Mouse (Mus musculus) natural killer cell, adult 2 months (primary cell): ENCODE measurements around the gene Kansl1.
A peak's percentile ranks its signal among the peaks of the same experiment; 100 is the strongest.

Experiments used
- DNase-seq, 2 experiments: peaks; one replicate each; pipeline ENCODE4 v3.0.0; 2022; ENCODE audit warnings: low spot score in 2 of 2

Gene Kansl1

DNA sequence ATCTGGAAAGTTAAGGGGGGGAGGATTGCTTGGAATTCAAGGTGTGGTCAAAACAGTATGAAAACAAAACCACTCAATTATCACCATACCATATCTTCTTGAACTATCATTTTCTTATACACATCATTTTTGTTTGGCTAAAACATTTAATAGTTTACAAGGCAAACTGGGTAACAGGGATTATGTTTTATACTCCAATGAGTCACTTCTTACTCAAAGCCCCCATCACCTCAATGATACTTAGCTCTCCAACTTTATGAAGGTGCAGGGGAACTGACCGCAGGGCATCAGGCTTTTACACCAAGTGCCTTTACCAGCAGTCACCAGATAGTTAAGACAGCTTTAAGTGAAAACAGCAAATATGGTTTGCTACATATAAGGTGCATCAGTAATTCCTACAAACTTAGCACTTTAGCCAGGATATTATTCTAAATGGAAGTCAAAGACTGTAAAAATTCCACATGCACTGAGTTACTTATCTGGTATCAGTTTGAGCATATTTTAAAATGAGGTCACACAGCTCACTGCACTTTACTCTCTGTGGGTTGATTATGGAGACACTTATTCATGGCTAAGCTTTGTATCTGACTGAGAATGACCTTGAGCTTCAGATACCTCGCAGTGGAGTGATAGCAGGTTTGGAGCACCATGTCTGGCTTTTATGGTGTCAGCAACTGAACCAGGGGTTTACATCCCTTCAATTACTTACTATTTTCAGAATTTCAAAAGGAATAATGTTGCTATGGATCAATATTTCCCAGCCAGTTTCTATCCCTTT, 104.6 kb downstream of the Kansl1 start:
- DNase-seq, result no peak

DNA sequence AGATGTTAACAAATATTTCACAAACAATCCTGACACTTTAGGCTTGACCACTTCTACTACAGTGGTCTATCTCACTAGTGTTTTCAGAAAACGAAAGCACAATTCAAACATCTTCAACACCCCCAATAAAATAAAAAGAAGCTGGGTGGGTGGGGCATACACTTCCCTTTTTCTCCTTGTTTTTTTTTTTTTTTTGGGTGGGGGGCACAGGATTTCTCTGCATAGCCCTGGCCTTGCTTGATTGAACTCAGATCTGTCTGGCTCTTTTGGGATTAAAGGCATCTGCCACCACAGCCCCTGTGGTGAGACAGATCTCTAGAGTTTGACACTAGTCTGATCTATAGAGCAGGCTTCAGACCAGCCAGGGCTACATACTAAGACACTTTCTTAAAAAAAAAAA, 106.0 kb downstream of the Kansl1 start:
- no peak for DNase-seq

DNA sequence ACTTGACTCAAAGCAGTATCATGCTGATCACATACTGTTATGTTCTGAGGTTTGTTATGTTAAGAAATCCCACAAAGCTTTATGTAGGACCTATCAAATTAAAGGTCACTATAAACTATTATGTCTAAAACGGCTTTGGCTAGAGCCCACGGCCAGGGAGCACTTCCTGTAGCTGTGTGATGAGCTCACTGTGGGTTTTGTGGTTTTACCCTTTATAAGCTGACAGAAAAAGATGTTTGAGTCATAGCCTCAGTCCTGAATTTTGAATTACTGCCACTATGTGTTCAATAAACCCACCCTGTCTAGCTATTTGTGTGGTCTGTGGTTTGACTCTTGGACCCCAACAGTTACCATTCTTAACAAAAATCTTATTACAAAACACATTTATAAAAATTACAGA, 106.9 kb downstream of the Kansl1 start:
- DNase-seq, result peak; percentile 71 to 85

DNA sequence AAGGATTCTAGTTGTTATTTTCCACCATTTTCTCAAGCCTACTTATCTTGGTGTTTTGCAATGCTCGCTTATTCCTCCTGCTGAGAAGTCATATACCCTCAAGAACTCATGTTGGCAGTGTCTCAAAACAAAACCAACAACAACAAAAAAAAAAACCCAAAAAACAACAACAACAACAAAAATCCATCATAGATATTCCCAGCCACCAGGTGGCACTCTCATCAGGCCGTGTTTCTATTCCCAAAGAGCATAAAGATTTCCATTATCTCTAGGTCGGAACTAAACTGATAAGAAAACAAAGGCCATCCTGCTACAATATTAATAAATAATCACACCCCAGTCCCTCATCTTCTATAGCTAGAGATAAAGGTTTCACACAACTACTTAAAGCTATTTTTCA, 121.7 kb downstream of the Kansl1 start:
- no peak for DNase-seq

- DNase-seq, result no peak
These were observed 133.7 kb downstream of the Kansl1 start for GRCm38 (mm10) chr11:104334946-104335345.

DNA sequence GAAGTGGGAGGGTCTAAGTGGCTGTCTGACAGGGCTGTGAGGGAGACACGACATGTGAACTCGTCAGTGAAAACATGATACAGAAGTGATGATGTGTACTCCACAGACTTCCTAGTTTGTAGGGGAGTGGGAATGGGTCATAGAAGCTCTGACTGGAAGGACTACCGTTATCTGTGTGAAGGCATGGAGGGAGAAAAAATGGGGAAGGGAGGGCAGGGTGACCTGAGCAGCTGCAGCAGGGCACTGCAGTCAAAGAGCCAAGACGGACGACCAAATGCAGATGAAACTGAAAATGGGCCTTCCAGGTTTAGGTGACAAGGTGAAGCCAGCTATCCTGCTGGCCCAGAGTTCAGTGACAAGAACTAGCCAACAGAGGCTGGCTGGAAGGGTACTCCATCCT, 134.5 kb downstream of the Kansl1 start:
- DNase-seq, result no peak

GRCm38 (mm10) chr11:104332105-104332504, 136.6 kb downstream of the Kansl1 start:
- no peak for DNase-seq

DNA sequence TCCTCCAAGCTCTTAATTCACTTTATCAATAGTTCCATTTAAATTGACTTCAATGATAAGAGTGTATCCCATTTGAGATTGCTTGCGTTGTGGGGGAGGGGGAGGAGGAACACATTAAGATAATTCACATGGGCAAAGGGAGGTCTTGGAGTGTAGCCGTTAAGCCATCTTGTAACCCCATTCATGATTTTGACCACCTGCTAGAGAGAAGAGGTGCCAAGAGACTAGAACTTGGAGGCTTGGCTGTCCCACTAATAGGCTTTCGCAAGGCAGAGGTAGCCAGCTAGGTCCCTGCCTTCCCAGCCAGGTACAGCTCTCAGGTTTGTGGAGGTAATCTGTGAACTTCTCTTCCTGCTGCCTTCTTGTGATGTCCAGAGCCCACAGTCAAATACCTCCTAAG, 137.5 kb downstream of the Kansl1 start:
- DNase-seq, result no peak

- DNase-seq, result no peak
These were observed 138.5 kb downstream of the Kansl1 start for GRCm38 (mm10) chr11:104330151-104330550.

GRCm38 (mm10) chr11:104329185-104329926, 139.3 kb downstream of the Kansl1 start:
- no peak for DNase-seq

DNA sequence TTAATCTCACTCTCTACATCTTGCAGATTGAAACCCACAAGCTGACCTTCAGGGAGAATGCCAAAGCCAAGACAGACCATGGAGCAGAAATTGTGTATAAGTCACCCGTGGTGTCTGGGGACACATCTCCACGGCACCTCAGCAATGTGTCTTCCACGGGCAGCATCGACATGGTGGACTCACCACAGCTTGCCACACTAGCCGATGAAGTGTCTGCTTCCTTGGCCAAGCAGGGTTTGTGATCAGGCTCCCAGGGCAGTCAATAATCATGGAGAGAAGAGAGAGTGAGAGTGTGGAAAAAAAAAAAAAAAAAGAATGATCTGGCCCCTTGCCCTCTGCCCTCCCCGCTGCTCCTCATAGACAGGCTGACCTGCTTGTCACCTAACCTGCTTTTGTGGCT, 140.7 kb downstream of the Kansl1 start:
- DNase-seq, result no peak

GRCm38 (mm10) chr11:104327462-104327861, 141.2 kb downstream of the Kansl1 start:
- no peak for DNase-seq

DNA sequence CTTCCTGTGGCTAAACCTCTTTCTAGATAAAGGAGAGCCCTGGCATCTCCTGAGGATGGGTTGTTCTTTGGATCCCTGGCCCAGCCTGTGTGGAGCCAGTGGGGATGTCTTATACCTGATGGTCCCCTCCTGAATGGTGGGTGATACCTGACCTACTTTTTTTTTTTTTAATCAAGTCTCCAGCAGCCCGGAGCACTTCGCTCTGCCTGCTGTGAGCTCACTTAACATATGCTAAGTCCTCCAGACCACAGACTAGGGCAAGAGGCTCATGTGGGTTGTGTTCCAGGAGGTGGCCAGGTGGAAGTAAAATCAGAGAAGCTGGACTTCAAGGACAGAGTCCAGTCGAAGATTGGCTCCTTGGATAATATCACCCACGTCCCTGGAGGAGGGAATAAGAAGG, 146.5 kb downstream of the Kansl1 start:
- DNase-seq, result no peak

- DNase-seq, result no peak
These were observed 148.2 kb downstream of the Kansl1 start for GRCm38 (mm10) chr11:104320511-104320910.

DNA sequence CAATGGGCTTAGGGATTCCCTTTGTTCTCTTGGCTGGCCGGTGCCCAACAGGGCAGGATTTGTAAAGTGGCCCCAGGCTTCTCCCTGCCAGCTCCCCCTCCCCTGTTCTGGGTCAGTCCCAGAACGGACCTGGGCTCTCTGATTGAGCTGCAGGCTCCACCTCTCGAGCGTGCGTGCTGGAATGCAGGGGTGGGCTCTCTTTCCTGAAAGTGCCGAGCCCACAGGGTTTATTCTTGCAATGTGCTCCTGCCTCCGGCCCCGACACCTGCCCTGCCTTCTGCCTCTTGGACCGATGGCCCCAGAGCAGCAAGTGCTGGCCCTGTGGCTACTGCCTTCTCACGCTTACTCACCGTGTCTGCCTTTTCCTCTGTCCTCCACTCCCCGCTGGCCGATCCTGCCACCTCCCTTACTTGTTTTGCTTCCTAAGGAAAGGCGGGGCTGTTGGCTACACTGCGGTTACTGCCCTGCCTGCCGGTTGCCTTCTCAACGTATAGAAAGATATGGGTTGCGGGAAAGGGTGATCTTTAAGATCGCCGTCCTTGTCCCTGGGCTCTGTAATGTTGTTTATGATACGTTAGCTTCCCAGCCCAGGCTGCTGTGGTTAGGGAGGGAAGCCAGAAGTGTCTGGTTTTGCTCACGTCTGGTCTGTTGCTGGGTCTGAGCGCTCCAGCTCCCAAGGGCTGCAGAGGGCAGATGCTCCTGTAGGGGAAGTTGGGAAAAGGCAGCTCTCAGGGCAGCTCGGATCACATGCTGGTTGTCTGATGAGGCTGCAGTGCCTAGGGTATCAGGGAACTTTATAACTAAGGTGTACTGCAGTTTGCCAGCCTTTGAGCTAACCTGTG, 149.5 kb downstream of the Kansl1 start:
- peak; percentile 21 to 40 for DNase-seq

DNA sequence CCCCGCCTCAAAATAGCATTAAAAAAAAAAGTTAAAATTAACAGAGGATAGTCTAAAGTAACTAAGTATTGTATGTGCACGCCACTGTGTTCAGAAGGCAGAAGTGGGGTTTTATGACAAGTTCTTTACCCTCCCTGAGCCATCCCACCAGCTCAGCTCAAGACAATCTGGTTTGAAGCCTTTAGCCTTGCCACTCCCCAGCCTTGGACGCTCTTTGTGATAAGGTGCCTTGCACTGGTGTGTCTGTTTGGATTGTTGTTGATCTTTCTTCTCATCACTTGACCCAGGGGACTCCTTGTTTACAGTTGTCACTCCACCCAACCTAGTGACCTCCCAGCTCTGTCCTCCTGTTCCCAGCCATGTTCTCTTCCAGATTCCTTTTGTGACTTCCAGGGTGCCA, 151.0 kb downstream of the Kansl1 start:
- no peak for DNase-seq

DNA sequence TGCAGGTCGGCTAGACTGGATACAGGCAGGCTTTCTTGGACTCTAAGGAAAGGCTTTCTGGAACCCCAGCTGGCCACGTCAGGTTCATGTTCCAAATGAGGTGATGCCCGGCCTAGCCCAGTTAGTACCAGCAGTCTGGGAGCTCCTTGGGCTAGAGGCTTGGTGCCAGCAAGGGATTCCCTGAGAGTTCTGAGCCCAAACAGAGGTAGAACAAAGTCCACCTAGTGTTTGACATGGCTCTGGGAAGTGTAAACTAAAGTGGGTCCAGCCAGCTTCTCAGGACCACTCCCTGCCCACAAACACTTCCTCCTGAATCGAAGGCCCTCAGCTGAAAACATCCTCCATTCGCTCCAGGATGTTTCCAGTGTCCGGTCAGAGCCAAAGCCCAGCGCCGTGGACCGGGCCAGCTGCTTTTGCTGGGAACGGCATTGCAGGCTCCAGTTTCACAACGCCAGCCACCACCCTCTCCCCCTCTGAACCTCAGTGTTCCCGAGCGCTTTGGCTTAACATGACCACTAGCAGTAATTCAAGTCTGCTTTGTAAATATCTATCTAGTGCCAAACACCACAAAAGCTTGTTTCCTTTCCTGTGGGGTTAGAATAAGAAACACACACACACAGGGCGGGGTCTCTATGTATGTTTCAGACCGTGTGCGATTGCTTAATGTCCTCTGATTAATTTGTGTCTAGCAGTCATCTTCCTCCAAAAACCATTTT, 151.8 kb downstream of the Kansl1 start:
- DNase-seq, result no peak

DNA sequence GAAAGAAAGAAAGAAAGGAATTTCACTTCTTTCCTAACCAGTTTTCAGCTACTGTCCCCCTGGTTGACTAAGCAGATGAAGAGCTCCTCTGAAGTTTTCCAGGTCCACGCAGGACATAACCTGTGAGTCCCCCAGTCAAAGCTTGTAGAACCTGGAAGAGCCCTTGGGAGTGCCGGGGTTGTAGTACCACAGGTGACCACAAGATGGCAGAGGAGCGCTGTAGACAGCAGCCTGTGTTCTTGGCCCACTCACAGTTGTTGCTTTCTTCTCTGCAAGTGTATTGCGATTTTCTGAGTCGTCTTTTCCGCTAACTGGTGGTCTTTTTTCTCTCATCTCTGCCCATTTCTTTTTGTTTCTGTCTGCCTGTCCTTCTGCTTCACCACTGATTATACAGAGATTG, 153.0 kb downstream of the Kansl1 start:
- peak; percentile 61 to 72 for DNase-seq

DNA sequence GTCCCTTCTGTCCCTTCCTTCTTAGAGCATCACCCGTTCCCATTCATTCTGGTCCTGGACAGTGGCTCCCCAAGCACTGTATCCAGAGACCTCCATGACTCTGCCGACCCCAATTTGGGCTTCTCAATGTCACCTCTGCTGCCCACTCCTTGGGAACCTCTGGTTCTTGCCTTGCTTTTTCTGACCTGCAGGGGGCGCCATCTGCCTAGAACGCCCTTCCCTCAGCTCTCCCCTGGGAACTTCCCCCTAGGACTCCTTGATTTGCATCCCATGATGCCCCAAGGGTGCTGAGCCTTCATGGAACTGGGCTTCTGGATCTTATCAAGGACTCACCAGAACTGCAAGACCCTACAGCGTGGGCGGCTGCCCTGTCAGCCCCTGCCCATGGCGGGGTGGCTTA, 157.0 kb downstream of the Kansl1 start:
- DNase-seq, result peak in 1 of 2 experiments; percentile 23

- peak in 1 of 2 experiments; percentile 18 for DNase-seq
These were observed 158.3 kb downstream of the Kansl1 start for GRCm38 (mm10) chr11:104310226-104310887.
